Mouse (Mus musculus): Measurements from ENCODE around the gene Reep3. TPM values are rescaled to one million over a fixed set of nuclear protein-coding genes. Genes with fewer than 3 reads are reported as not detected.

Reep3 gene
- total and polyA plus RNA-seq, 3 experiments, result 21.8 to 23.3 (median 23.2) TPM

- peak overlapping the region; percentile 65 for H3K27ac ChIP-seq (ENCODE audit: insufficient read depth, low read depth)
- no peaks in the 10 kb centered on the region for H3K9me3 ChIP-seq (replicated peaks; ENCODE audit: low read length)
- no peaks in the 10 kb centered on the region for H3K27me3 ChIP-seq (replicated peaks)
- dilution Hi-C loops (cut with MboI; ENCODE audit: extremely low pct_ligation_motif_present, extremely low pct_unique_long_range_greater_than_20kb, low sequenced_read_pairs), result no loop called here
- TF ChIP-seq ZNF384 (IDR thresholded peaks at IDR 0.05; ENCODE audit: low read depth, low read length) (0 out of 2 replicates have a peak, but pooled peaks have one; percentile 2), MEF2A (IDR thresholded peaks at IDR 0.05; ENCODE audit: borderline replicate concordance, low read depth, low read length) (peak; percentile 36; the same call in 1 of the 2 replicates), MXI1 (IDR thresholded peaks at IDR 0.05; ENCODE audit: low read depth, low read length) (no peak), SMC3 (IDR thresholded peaks at IDR 0.05; ENCODE audit: low read depth, low read length) (no peak), NELFE (IDR thresholded peaks at IDR 0.05; ENCODE audit: low read depth, low read length) (no peak), TCF12 (IDR thresholded peaks at IDR 0.05; ENCODE audit: low read depth, low read length) (peak; percentile 29; the same call in 1 of the 2 replicates), IRF4 (IDR thresholded peaks at IDR 0.05; ENCODE audit: low read depth, low read length) (peak; percentile 58; the same call in 1 of the 2 replicates), MAZ (IDR thresholded peaks at IDR 0.05; ENCODE audit: low read depth, low read length) (no peak), MAFK (IDR thresholded peaks at IDR 0.05; ENCODE audit: insufficient replicate concordance, low read length) (no peak), ELF1 (IDR thresholded peaks at IDR 0.05; ENCODE audit: low read depth, low read length) (no peak), CHD2 (IDR thresholded peaks at IDR 0.05; ENCODE audit: low read length) (no peak), JUND (conservative IDR thresholded peaks at IDR 0.05; ENCODE audit: low read depth, low read length) (no peak), USF1 (IDR thresholded peaks at IDR 0.05; ENCODE audit: low read depth, low read length) (no peak), BHLHE40 (IDR thresholded peaks at IDR 0.05; ENCODE audit: low read depth, low read length) (no peak), RCOR1 (conservative IDR thresholded peaks at IDR 0.05; ENCODE audit: low read depth, low read length) (no peak), KAT2A (IDR thresholded peaks at IDR 0.05; ENCODE audit: insufficient replicate concordance, low read length) (no peak), E2F4 (IDR thresholded peaks at IDR 0.05; ENCODE audit: insufficient replicate concordance, low read depth, low read length) (no peak), ETS1 (conservative IDR thresholded peaks at IDR 0.05; ENCODE audit: low read depth, low read length) (no peak; the same call in 1 of the 2 replicates), ZKSCAN1 (IDR thresholded peaks at IDR 0.05; ENCODE audit: borderline replicate concordance, low read depth, low read length) (no peak), RAD21 (IDR thresholded peaks at IDR 0.05; ENCODE audit: low read depth, low read length) (no peak), GABPA (IDR thresholded peaks at IDR 0.05; ENCODE audit: insufficient replicate concordance, low read depth, low read length) (no peak), POLR2A (IDR thresholded peaks at IDR 0.05; ENCODE audit: low read depth, low read length) (no peak), CHD1 (IDR thresholded peaks at IDR 0.05; ENCODE audit: low read depth, low read length) (peak; percentile 90; the same call in 1 of the 2 replicates), SIN3A (IDR thresholded peaks at IDR 0.05; ENCODE audit: low read length) (peak; percentile 26; the same call in 1 of the 2 replicates), NRF1 (IDR thresholded peaks at IDR 0.05; ENCODE audit: low read depth, low read length) (peak; percentile 11; the same call in 1 of the 2 replicates)
- H3K4me3 ChIP-seq (replicated peaks in 1 of 3; ENCODE audit: low read depth in 2 of 3, low read length in 2 of 3, poor library complexity in 1 of 3), result no peak overlapping the region
- peaks cover 17 to 37% of the 10 kb centered on the region in 2 experiments for H3K36me3 ChIP-seq (replicated peaks in 1 of 2; ENCODE audit: control insufficient read depth in 1 of 2, insufficient read depth in 1 of 2, low read length in 1 of 2)
- peaks cover 2 to 3% of the 10 kb centered on the region in 2 experiments; a peak in 2 of 4 replicates for H3K4me1 ChIP-seq (ENCODE audit: control insufficient read depth in 1 of 2, insufficient read depth in 2 of 2)
- no peak for DNase-seq (ENCODE audit: extremely low read depth)
- H3K9ac ChIP-seq (ENCODE audit: insufficient read depth, low read depth), result no peak overlapping the region
- in situ Hi-C loops (cut with MboI; ENCODE audit: low pct_ligation_motif_present, low pct_unique_long_range_greater_than_20kb, low sequenced_read_pairs), result no loop called here
- H3K4me2 ChIP-seq (ENCODE audit: insufficient read depth, low read depth, poor library complexity, severe bottlenecking), result peak overlapping the region; percentile 1; the same call in 1 of the 2 replicates
- no peaks in the 10 kb centered on the region for H3K79me2 ChIP-seq (replicated peaks; ENCODE audit: control insufficient read depth, extremely low read depth, insufficient read depth, poor library complexity, severe bottlenecking)
Observed at GRCm38 (mm10) chr10:67010521-67010920, 86.2 kb downstream of the Reep3 start.

Measured in CH12.LX (cell line).